Mouse (Mus musculus) colon, adult 2 months (tissue): Measurements from ENCODE around the gene Gm9964. TPM values are rescaled to one million over a fixed set of nuclear protein-coding genes. Genes with fewer than 3 reads are reported as not detected.

Experiments
- polyA plus RNA-seq: library from polyadenylated mRNA; depleted of rRNA; stranded (reverse); fragments of >200 nt; gene quantifications from 2 replicates; pipeline ENCODE4 v1.2.3, GENCODE M21; 2012; rRNA removed

Gene Gm9964
- polyA plus RNA-seq, result not detected in 2 replicates

GRCm38 (mm10) chr11:79296856-79297491 is at the start of gene Gm9964:
Gene Gm9964 (minus strand): TSS chr11:79296906.

GRCm38 (mm10) chr11:79339234-79339807 is 42.6 kb upstream of the Gm9964 start, which contains the start of gene Nf1:
Gene Nf1 (plus strand): TSS chr11:79339693.

GRCm38 (mm10) chr11:79254391-79255098 is 42.2 kb downstream of the Gm9964 start, which contains the start of gene Wsb1:
Gene Wsb1 (minus strand): TSS chr11:79254671.

Other genes starting within 250 kb of the Gm9964 start
- 34.1 and 52.9 TPM in 2 replicates for gene Ksr1, start 150.5 kb downstream of the Gm9964 start, polyA plus RNA-seq
- 67.6 and 94.1 TPM in 2 replicates for gene Wsb1, start 42.2 kb downstream of the Gm9964 start, polyA plus RNA-seq
- gene Nf1, start 42.8 kb upstream of the Gm9964 start, polyA plus RNA-seq, result 8.0 and 9.7 TPM in 2 replicates
- gene Omg, start 207.2 kb upstream of the Gm9964 start, polyA plus RNA-seq, result 0.24 TPM in 1 of 2 replicates, not detected in the other
- 1.9 and 2.5 TPM in 2 replicates for gene Evi2b, start 226.9 kb upstream of the Gm9964 start, polyA plus RNA-seq
- 0.17 and 0.49 TPM in 2 replicates for gene Evi2, start 233.7 kb upstream of the Gm9964 start, polyA plus RNA-seq
- gene Evi2a, start 233.7 kb upstream of the Gm9964 start, polyA plus RNA-seq, result 3.0 and 3.9 TPM in 2 replicates